Mouse (Mus musculus): ENCODE data around the gene Gpatch1.
A peak's percentile ranks its signal among the peaks of the same experiment; 100 is the strongest.

GRCm38 (mm10) chr7:35259384-35259783 is 58.9 kb downstream of the Gpatch1 start:
- peak; percentile 56 for TF ChIP-seq CTCF (IDR thresholded peaks at IDR 0.05; ENCODE audit: low read depth, low read length)
- TF ChIP-seq POLR2A (IDR thresholded peaks at IDR 0.05; ENCODE audit: insufficient read depth, low read length), result no peak

Data from ES-Bruce4 (cell line).